Mouse (Mus musculus) small intestine, adult 2 months (tissue): ENCODE data around the gene Ccnd3. TPM values are rescaled to one million over a fixed set of nuclear protein-coding genes. Genes with fewer than 3 reads are reported as not detected.

Experiments used
- H3K27ac ChIP-seq: fragments of 200-500 bp; 2 replicates; pipeline ENCODE4 v1.5.1; 2012; ENCODE audit warnings: low read depth, low read length, control low read depth, inconsistent platforms; ENCODE audit not compliant: insufficient read depth
- H3K27me3 ChIP-seq: fragments of 200-500 bp; 2 replicates; pipeline ENCODE4 v1.6.1; 2012; ENCODE audit warnings: mild to moderate bottlenecking, moderate library complexity, low read length, inconsistent platforms; ENCODE audit not compliant: control insufficient read depth, insufficient read depth
- H3K36me3 ChIP-seq: fragments of 200-500 bp; 2 replicates; pipeline ENCODE4 v1.6.1; 2012; ENCODE audit warnings: mild to moderate bottlenecking, low read length, control low read depth, inconsistent platforms; ENCODE audit not compliant: control insufficient read depth, insufficient read depth
- H3K4me1 ChIP-seq: fragments of 200-500 bp; 2 replicates; pipeline ENCODE4 v1.6.1; 2012; ENCODE audit warnings: low read length, inconsistent platforms, mixed read lengths; ENCODE audit not compliant: control insufficient read depth, insufficient read depth, insufficient read length
- H3K4me3 ChIP-seq: fragments of 200-500 bp; 2 replicates; pipeline ENCODE4 v1.5.1; 2012; ENCODE audit warnings: low read depth, mild to moderate bottlenecking, control low read depth, inconsistent platforms, low read length, moderate library complexity
- CTCF ChIP-seq: fragments of 200-500 bp; IDR thresholded peaks from 2 replicates; pipeline ENCODE4 v1.5.1; 2012; ENCODE audit warnings: low read depth, mild to moderate bottlenecking, control low read depth, inconsistent platforms, low read length, moderate library complexity, mixed read lengths; ENCODE audit not compliant: insufficient replicate concordance, insufficient read length; ENCODE audit errors: extremely low read depth
- POLR2A ChIP-seq: fragments of 200-500 bp; IDR thresholded peaks from 2 replicates; pipeline ENCODE4 v1.6.1; 2012; ENCODE audit warnings: low read depth, mild to moderate bottlenecking, control low read depth, inconsistent platforms, low read length, moderate library complexity
- WGBS: fragments of 180-500 bp; shearing (Covaris S2); methylation state at CpG from one replicate; pipeline ENCODE4 v1.1.7; 2018; 5-methylcytosine and 5-hydroxymethylcytosine counted together
- polyA plus RNA-seq: library from polyadenylated mRNA; depleted of rRNA; stranded (reverse); fragments of >200 nt; gene quantifications from 2 replicates; pipeline ENCODE4 v1.2.3, GENCODE M21; 2012

The Ccnd3 gene
- polyA plus RNA-seq, 1 experiment, result 54.9 TPM

GRCm38 (mm10) chr17:47515180-47515844, 10.5 kb downstream of the Ccnd3 start:
- Histone ChIP-seq H3K27ac (no peak overlapping the region), H3K27me3 (no peaks in the 10 kb centered on the region), H3K4me1 (peaks cover 13% of the 10 kb centered on the region; the same call in 1 of the 2 replicates), H3K36me3 (no peaks in the 10 kb centered on the region), H3K4me3 (no peak overlapping the region)
- 73% methylated on average over 7 of the region's 7 CpGs for WGBS
- no peak for TF ChIP-seq CTCF
- no peak for TF ChIP-seq POLR2A

GRCm38 (mm10) chr17:47516232-47516631, 11.4 kb downstream of the Ccnd3 start:
- Histone ChIP-seq H3K4me3 (no peak overlapping the region), H3K27me3 (no peaks in the 10 kb centered on the region), H3K27ac (no peak overlapping the region), H3K4me1 (peaks cover 13% of the 10 kb centered on the region; the same call in 1 of the 2 replicates), H3K36me3 (no peaks in the 10 kb centered on the region)
- TF ChIP-seq CTCF, result no peak
- no peak for TF ChIP-seq POLR2A
- WGBS, result 96% methylated on average over 3 of the region's 3 CpGs

- no peak overlapping the region for H3K4me3 ChIP-seq
- H3K27me3 ChIP-seq, result no peaks in the 10 kb centered on the region
- WGBS, result 60% methylated on average over 8 of the region's 8 CpGs
- no peaks in the 10 kb centered on the region for H3K36me3 ChIP-seq
- H3K27ac ChIP-seq, result peak overlapping the region; percentile 21; the same call in 1 of the 2 replicates
- TF ChIP-seq POLR2A, result no peak
- no peak for TF ChIP-seq CTCF
- H3K4me1 ChIP-seq, result peaks cover 17% of the 10 kb centered on the region
Measured at GRCm38 (mm10) chr17:47518205-47518604, 13.4 kb downstream of the Ccnd3 start.

GRCm38 (mm10) chr17:47521551-47522258, 16.9 kb downstream of the Ccnd3 start:
- no peak for TF ChIP-seq CTCF
- TF ChIP-seq POLR2A, result no peak
- Histone ChIP-seq H3K27me3 (no peaks in the 10 kb centered on the region), H3K27ac (peak overlapping the region; percentile 44), H3K36me3 (no peaks in the 10 kb centered on the region), H3K4me1 (peaks cover 13% of the 10 kb centered on the region), H3K4me3 (no peak overlapping the region)
- 30% methylated on average over 17 of the region's 17 CpGs for WGBS

GRCm38 (mm10) chr17:47522536-47522935, 17.7 kb downstream of the Ccnd3 start:
- Histone ChIP-seq H3K4me3 (no peak overlapping the region), H3K27me3 (no peaks in the 10 kb centered on the region), H3K4me1 (peaks cover 20% of the 10 kb centered on the region), H3K36me3 (no peaks in the 10 kb centered on the region), H3K27ac (no peak overlapping the region)
- TF ChIP-seq POLR2A (no peak), CTCF (no peak)
- WGBS, result 61% methylated on average over 4 of the region's 4 CpGs

GRCm38 (mm10) chr17:47523211-47523682, 18.4 kb downstream of the Ccnd3 start:
- Histone ChIP-seq H3K36me3 (no peaks in the 10 kb centered on the region), H3K27ac (peak overlapping the region; percentile 48; the same call in 1 of the 2 replicates), H3K27me3 (no peaks in the 10 kb centered on the region), H3K4me3 (no peak overlapping the region), H3K4me1 (peaks cover 21% of the 10 kb centered on the region)
- TF ChIP-seq POLR2A (no peak), CTCF (no peak)
- WGBS, result 59% methylated on average over 18 of the region's 18 CpGs

- no peak overlapping the region for H3K4me3 ChIP-seq
- TF ChIP-seq CTCF (no peak), POLR2A (no peak)
- no peaks in the 10 kb centered on the region for H3K36me3 ChIP-seq
- 69% methylated on average over 8 of the region's 8 CpGs for WGBS
- H3K27me3 ChIP-seq, result no peaks in the 10 kb centered on the region
- no peak overlapping the region for H3K27ac ChIP-seq
- peaks cover 21% of the 10 kb centered on the region for H3K4me1 ChIP-seq
Measured at GRCm38 (mm10) chr17:47524055-47524454, 19.2 kb downstream of the Ccnd3 start.
